Mouse (Mus musculus): Measurements from ENCODE around the gene Pepd.

DNA sequence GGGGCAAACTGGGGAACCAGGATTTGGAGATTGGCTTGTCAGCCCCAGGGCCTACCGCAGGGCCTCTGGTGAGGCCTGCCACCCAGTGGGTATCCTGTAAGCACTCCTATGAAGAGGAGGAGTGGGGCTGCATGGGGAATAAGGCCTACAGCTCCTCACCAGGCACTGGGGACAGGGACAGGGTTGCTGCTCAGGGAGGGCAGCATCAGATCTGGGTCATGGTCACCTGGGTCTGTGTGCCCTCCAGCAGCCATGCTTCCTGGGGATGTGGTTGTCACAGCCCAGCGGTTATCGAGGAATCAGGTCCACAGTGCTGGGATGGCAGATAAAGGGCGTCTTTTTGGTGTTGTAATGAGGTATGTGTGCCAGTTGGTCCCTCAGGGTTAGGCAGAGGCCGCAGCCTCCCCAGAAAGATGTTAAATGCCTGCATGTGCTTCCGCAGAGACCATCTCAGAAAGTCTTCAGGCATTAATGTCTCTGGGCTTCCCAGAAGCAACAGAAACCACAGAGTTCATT, 79.6 kb downstream of the Pepd start:
- TF ChIP-seq TCF12 (IDR thresholded peaks at IDR 0.05; ENCODE audit: low read depth, low read length) = no peak
- TF ChIP-seq CTCF (IDR thresholded peaks at IDR 0.05 in 2 of 3, conservative IDR thresholded peaks at IDR 0.05 in 1 of 3; ENCODE audit: control insufficient read depth in 1 of 3, insufficient read depth in 1 of 3, low read depth in 2 of 3, low read length in 3 of 3, poor library complexity in 1 of 3, severe bottlenecking in 1 of 3) = no peak
- TF ChIP-seq CHD1 (IDR thresholded peaks at IDR 0.05; ENCODE audit: low read depth, low read length) = no peak
- TF ChIP-seq MEF2A (IDR thresholded peaks at IDR 0.05; ENCODE audit: extremely low read depth, insufficient replicate concordance, low read depth, low read length, poor library complexity, severe bottlenecking) = no peak
- no peak for TF ChIP-seq POLR2AphosphoS2 (IDR thresholded peaks at IDR 0.05; ENCODE audit: low read length)
- no peak for TF ChIP-seq USF1 (IDR thresholded peaks at IDR 0.05; ENCODE audit: low read depth, low read length)
- TF ChIP-seq CHD2 (IDR thresholded peaks at IDR 0.05; ENCODE audit: low read length) = no peak
- no peak for TF ChIP-seq KAT2A (conservative IDR thresholded peaks at IDR 0.05; ENCODE audit: low read depth, low read length)
- no peak for TF ChIP-seq POLR2A (IDR thresholded peaks at IDR 0.05; ENCODE audit: control insufficient read depth in 1 of 2, insufficient read depth in 1 of 2, low read depth in 1 of 2, low read length in 2 of 2, poor library complexity in 1 of 2)
- no peak for TF ChIP-seq EP300 (IDR thresholded peaks at IDR 0.05; ENCODE audit: low read depth in 1 of 2, low read length in 2 of 2)
- TF ChIP-seq MAX (IDR thresholded peaks at IDR 0.05; ENCODE audit: low read length) = no peak
- no peak for TF ChIP-seq HCFC1 (IDR thresholded peaks at IDR 0.05; ENCODE audit: low read depth, low read length)
- TF ChIP-seq RAD21 (IDR thresholded peaks at IDR 0.05; ENCODE audit: low read depth, low read length) = no peak
- no peak for TF ChIP-seq SMC3 (IDR thresholded peaks at IDR 0.05; ENCODE audit: low read depth, low read length)

Data from MEL (cell line).